Mouse (Mus musculus): ENCODE data around the gene Rnf220. TPM values are rescaled to one million over a fixed set of nuclear protein-coding genes. Genes with fewer than 3 reads are reported as not detected.
A peak's percentile ranks its signal among the peaks of the same experiment; 100 is the strongest.

Gene Rnf220
- polyA plus RNA-seq, 1 experiment from 2014 or later: 76.0 TPM

- ATAC-seq (ENCODE audit: low FRiP score, low TSS enrichment): no peak
- Histone ChIP-seq H3K27me3 (ENCODE audit: insufficient read depth, low read length) (peaks cover 81% of the 10 kb centered on the region), H3K4me3 (ENCODE audit: low read length) (peak overlapping the region; percentile 44), H3K27ac (ENCODE audit: low read length) (no peak overlapping the region), H3K36me3 (ENCODE audit: insufficient read depth, low read length) (no peaks in the 10 kb centered on the region), H3K4me1 (ENCODE audit: insufficient read depth, low read length) (peaks cover 37% of the 10 kb centered on the region), H3K9ac (replicated peaks; ENCODE audit: low read length) (peak overlapping the region; percentile 51), H3K9me3 (ENCODE audit: low read length) (peaks cover 4% of the 10 kb centered on the region; the same call in 1 of the 2 replicates), H3K4me2 (replicated peaks; ENCODE audit: low read depth, low read length) (peak overlapping the region; percentile 60)
- WGBS: 3% methylated on average over 54 of the region's 54 CpGs
Observed at GRCm38 (mm10) chr4:117304239-117305025, 192.4 kb downstream of the Rnf220 start.

GRCm38 (mm10) chr4:117303581-117304238 is 193.1 kb downstream of the Rnf220 start:
- H3K9ac ChIP-seq (replicated peaks; ENCODE audit: low read length): peak overlapping the region; percentile 51
- no peak for ATAC-seq (ENCODE audit: low FRiP score, low TSS enrichment)
- H3K27me3 ChIP-seq (ENCODE audit: insufficient read depth, low read length): peaks cover 83% of the 10 kb centered on the region

GRCm38 (mm10) chr4:117302027-117302806 is 194.6 kb downstream of the Rnf220 start:
- Histone ChIP-seq H3K36me3 (ENCODE audit: insufficient read depth, low read length) (no peaks in the 10 kb centered on the region), H3K9me3 (ENCODE audit: low read length) (no peaks in the 10 kb centered on the region), H3K27ac (ENCODE audit: low read length) (no peak overlapping the region), H3K4me3 (ENCODE audit: low read length) (no peak overlapping the region), H3K27me3 (ENCODE audit: insufficient read depth, low read length) (peaks cover 84% of the 10 kb centered on the region), H3K9ac (replicated peaks; ENCODE audit: low read length) (no peak overlapping the region), H3K4me1 (ENCODE audit: insufficient read depth, low read length) (peaks cover 37% of the 10 kb centered on the region), H3K4me2 (replicated peaks; ENCODE audit: low read depth, low read length) (no peak overlapping the region)
- ATAC-seq (ENCODE audit: low FRiP score, low TSS enrichment): peak; percentile 72
- WGBS: 7% methylated on average over 14 of the region's 14 CpGs

More at GRCm38 (mm10) chr4:117303581-117304238, 193.1 kb downstream of the Rnf220 start:
- Histone ChIP-seq H3K4me3 (ENCODE audit: low read length) (peak overlapping the region; percentile 44), H3K4me1 (ENCODE audit: insufficient read depth, low read length) (peaks cover 37% of the 10 kb centered on the region), H3K36me3 (ENCODE audit: insufficient read depth, low read length) (no peaks in the 10 kb centered on the region), H3K4me2 (replicated peaks; ENCODE audit: low read depth, low read length) (peak overlapping the region; percentile 60), H3K27ac (ENCODE audit: low read length) (no peak overlapping the region), H3K9me3 (ENCODE audit: low read length) (no peaks in the 10 kb centered on the region)
- WGBS: 8% methylated on average over 30 of the region's 30 CpGs

GRCm38 (mm10) chr4:117299921-117300320 is 196.9 kb downstream of the Rnf220 start:
- Histone ChIP-seq H3K27me3 (ENCODE audit: insufficient read depth, low read length) (peaks cover 76% of the 10 kb centered on the region), H3K9me3 (ENCODE audit: low read length) (no peaks in the 10 kb centered on the region), H3K4me3 (ENCODE audit: low read length) (no peak overlapping the region), H3K9ac (replicated peaks; ENCODE audit: low read length) (no peak overlapping the region), H3K36me3 (ENCODE audit: insufficient read depth, low read length) (no peaks in the 10 kb centered on the region), H3K27ac (ENCODE audit: low read length) (no peak overlapping the region), H3K4me1 (ENCODE audit: insufficient read depth, low read length) (peaks cover 33% of the 10 kb centered on the region), H3K4me2 (replicated peaks; ENCODE audit: low read depth, low read length) (no peak overlapping the region)
- no peak for ATAC-seq (ENCODE audit: low FRiP score, low TSS enrichment)
- WGBS: 26% methylated on average over 10 of the region's 10 CpGs

- no peaks in the 10 kb centered on the region for H3K9me3 ChIP-seq (ENCODE audit: low read length)
- ATAC-seq (ENCODE audit: low FRiP score, low TSS enrichment): no peak
- 39% methylated on average over 9 of the region's 9 CpGs for WGBS
- no peak overlapping the region for H3K27ac ChIP-seq (ENCODE audit: low read length)
- no peak overlapping the region for H3K4me3 ChIP-seq (ENCODE audit: low read length)
- peaks cover 61% of the 10 kb centered on the region for H3K27me3 ChIP-seq (ENCODE audit: insufficient read depth, low read length)
- peaks cover 17% of the 10 kb centered on the region for H3K4me1 ChIP-seq (ENCODE audit: insufficient read depth, low read length)
- H3K9ac ChIP-seq (replicated peaks; ENCODE audit: low read length): no peak overlapping the region
- H3K4me2 ChIP-seq (replicated peaks; ENCODE audit: low read depth, low read length): no peak overlapping the region
- H3K36me3 ChIP-seq (ENCODE audit: insufficient read depth, low read length): no peaks in the 10 kb centered on the region
Observed at GRCm38 (mm10) chr4:117297819-117298218, 199.0 kb downstream of the Rnf220 start.

- no peak for ATAC-seq (ENCODE audit: low FRiP score, low TSS enrichment)
- Histone ChIP-seq H3K4me1 (ENCODE audit: insufficient read depth, low read length) (peaks cover 12% of the 10 kb centered on the region), H3K27ac (ENCODE audit: low read length) (no peak overlapping the region), H3K4me3 (ENCODE audit: low read length) (no peak overlapping the region), H3K36me3 (ENCODE audit: insufficient read depth, low read length) (no peaks in the 10 kb centered on the region), H3K9ac (replicated peaks; ENCODE audit: low read length) (no peak overlapping the region), H3K27me3 (ENCODE audit: insufficient read depth, low read length) (peaks cover 55% of the 10 kb centered on the region), H3K9me3 (ENCODE audit: low read length) (no peaks in the 10 kb centered on the region), H3K4me2 (replicated peaks; ENCODE audit: low read depth, low read length) (no peak overlapping the region)
- WGBS: 70% methylated on average over 19 of the region's 19 CpGs
Observed at GRCm38 (mm10) chr4:117296849-117297593, 199.8 kb downstream of the Rnf220 start.

- no peak for ATAC-seq (ENCODE audit: low FRiP score, low TSS enrichment)
- Histone ChIP-seq H3K36me3 (ENCODE audit: insufficient read depth, low read length) (peaks cover 4% of the 10 kb centered on the region), H3K27ac (ENCODE audit: low read length) (no peak overlapping the region), H3K4me3 (ENCODE audit: low read length) (no peak overlapping the region), H3K4me1 (ENCODE audit: insufficient read depth, low read length) (peaks cover 14% of the 10 kb centered on the region), H3K27me3 (ENCODE audit: insufficient read depth, low read length) (peaks cover 20% of the 10 kb centered on the region), H3K9me3 (ENCODE audit: low read length) (no peaks in the 10 kb centered on the region), H3K4me2 (replicated peaks; ENCODE audit: low read depth, low read length) (no peak overlapping the region), H3K9ac (replicated peaks; ENCODE audit: low read length) (no peak overlapping the region)
- 83% methylated on average over 2 of the region's 2 CpGs for WGBS
Observed at GRCm38 (mm10) chr4:117291696-117292095, 205.2 kb downstream of the Rnf220 start.

GRCm38 (mm10) chr4:117288927-117289801 is 207.7 kb downstream of the Rnf220 start:
- H3K4me1 ChIP-seq (ENCODE audit: insufficient read depth, low read length): peaks cover 24% of the 10 kb centered on the region
- H3K27ac ChIP-seq (ENCODE audit: low read length): peak overlapping the region; percentile 94
- WGBS: under 1% methylated on average over 63 of the region's 80 CpGs
- H3K9ac ChIP-seq (replicated peaks; ENCODE audit: low read length): peak overlapping the region; percentile 80
- H3K4me2 ChIP-seq (replicated peaks; ENCODE audit: low read depth, low read length): peak overlapping the region; percentile 80
- peak; percentile 98 for ATAC-seq (ENCODE audit: low FRiP score, low TSS enrichment)
- H3K27me3 ChIP-seq (ENCODE audit: insufficient read depth, low read length): peaks cover 6% of the 10 kb centered on the region; the same call in 1 of the 2 replicates
- peak overlapping the region; percentile 68 for H3K4me3 ChIP-seq (ENCODE audit: low read length)
- H3K9me3 ChIP-seq (ENCODE audit: low read length): no peaks in the 10 kb centered on the region
- peaks cover 24% of the 10 kb centered on the region for H3K36me3 ChIP-seq (ENCODE audit: insufficient read depth, low read length)

All from kidney, embryonic 16.5 days (tissue).